Mouse (Mus musculus): Measurements from ENCODE around the gene Ajuba. TPM values are rescaled to one million over a fixed set of nuclear protein-coding genes. Genes with fewer than 3 reads are reported as not detected.

Gene Ajuba
- total RNA-seq (2014; rRNA removed) (9.8 and 11.2 TPM in 2 replicates), polyA plus RNA-seq (2015; fragmentation: Nextera tagmentation; extraction: Ambion mirVana) (5.7 and 6.1 TPM in 2 replicates)

- under 1% methylated on average over 66 of the region's 66 CpGs for WGBS
- no peak for TF ChIP-seq CTCF (IDR thresholded peaks at IDR 0.05; ENCODE audit: low read depth)
- Histone ChIP-seq H3K4me3 (ENCODE audit: low read length) (peak within 1 kb of the TSS; percentile 57), H3K4me2 (ENCODE audit: low read depth, low read length) (peak within 1 kb of the TSS; percentile 96), H3K27ac (peak within 1 kb of the TSS; percentile 75), H3K9ac (replicated peaks; ENCODE audit: low read length) (peak within 1 kb of the TSS; percentile 55), H3K36me3 (ENCODE audit: insufficient read depth, low read length) (no peaks in the 10 kb centered on the region), H3K27me3 (ENCODE audit: insufficient read depth, low read length) (peaks cover 6% of the 10 kb centered on the region; the same call in 1 of the 2 replicates), H3K9me3 (ENCODE audit: low read length) (no peaks in the 10 kb centered on the region), H3K4me1 (ENCODE audit: insufficient read depth, low read length) (peaks cover 4% of the 10 kb centered on the region; the same call in 1 of the 2 replicates)
- DNase-seq (ENCODE audit: low spot score) (peak; percentile 90), ATAC-seq (peak; percentile 75)
Observed at GRCm38 (mm10) chr14:54577089-54577982, at the start of gene Ajuba. Gene Ajuba, minus strand, starts transcription at chr14:54577558.

GRCm38 (mm10) chr14:54624976-54625375, 47.6 kb upstream of the Ajuba start:
- H3K27ac ChIP-seq: no peak overlapping the region
- no peaks in the 10 kb centered on the region for H3K27me3 ChIP-seq (ENCODE audit: insufficient read depth, low read length)
- H3K9me3 ChIP-seq (ENCODE audit: low read length): no peaks in the 10 kb centered on the region
- DNase-seq (ENCODE audit: low spot score): no peak
- no peak for TF ChIP-seq CTCF (IDR thresholded peaks at IDR 0.05; ENCODE audit: low read depth)
- ATAC-seq: no peak
- no peak overlapping the region for H3K9ac ChIP-seq (replicated peaks; ENCODE audit: low read length)
- H3K36me3 ChIP-seq (ENCODE audit: insufficient read depth, low read length): no peaks in the 10 kb centered on the region
- no peak overlapping the region for H3K4me2 ChIP-seq (ENCODE audit: low read depth, low read length)
- 60% methylated on average over 10 of the region's 10 CpGs for WGBS
- H3K4me1 ChIP-seq (ENCODE audit: insufficient read depth, low read length): no peaks in the 10 kb centered on the region
- no peak overlapping the region for H3K4me3 ChIP-seq (ENCODE audit: low read length)

- Histone ChIP-seq H3K9me3 (ENCODE audit: low read length) (no peaks in the 10 kb centered on the region), H3K4me3 (ENCODE audit: low read length) (no peak overlapping the region), H3K36me3 (ENCODE audit: insufficient read depth, low read length) (no peaks in the 10 kb centered on the region), H3K4me2 (ENCODE audit: low read depth, low read length) (no peak overlapping the region), H3K27ac (no peak overlapping the region), H3K4me1 (ENCODE audit: insufficient read depth, low read length) (no peaks in the 10 kb centered on the region), H3K9ac (replicated peaks; ENCODE audit: low read length) (no peak overlapping the region), H3K27me3 (ENCODE audit: insufficient read depth, low read length) (no peaks in the 10 kb centered on the region)
- 86% methylated on average over 6 of the region's 6 CpGs for WGBS
- DNase-seq (ENCODE audit: low spot score) (no peak), ATAC-seq (no peak)
- TF ChIP-seq CTCF (IDR thresholded peaks at IDR 0.05; ENCODE audit: low read depth): no peak
Observed at GRCm38 (mm10) chr14:54623334-54623733, 46.0 kb upstream of the Ajuba start.

GRCm38 (mm10) chr14:54621133-54621532, 43.8 kb upstream of the Ajuba start, which contains the start of gene Psmb11:
Gene Psmb11, plus strand, starts transcription at chr14:54621433.
- no peak within 1 kb of the TSS for H3K27ac ChIP-seq
- no peak within 1 kb of the TSS for H3K9ac ChIP-seq (replicated peaks; ENCODE audit: low read length)
- TF ChIP-seq CTCF (IDR thresholded peaks at IDR 0.05; ENCODE audit: low read depth): no peak
- H3K27me3 ChIP-seq (ENCODE audit: insufficient read depth, low read length): no peaks in the 10 kb centered on the region
- WGBS: 89% methylated on average over 1 of the region's 1 CpGs
- H3K4me3 ChIP-seq (ENCODE audit: low read length): no peak within 1 kb of the TSS
- peaks cover 6% of the 10 kb centered on the region; the same call in 1 of the 2 replicates for H3K4me1 ChIP-seq (ENCODE audit: insufficient read depth, low read length)
- ATAC-seq (no peak), DNase-seq (ENCODE audit: low spot score) (no peak)
- H3K4me2 ChIP-seq (ENCODE audit: low read depth, low read length): no peak within 1 kb of the TSS
- H3K9me3 ChIP-seq (ENCODE audit: low read length): no peaks in the 10 kb centered on the region
- H3K36me3 ChIP-seq (ENCODE audit: insufficient read depth, low read length): no peaks in the 10 kb centered on the region

- peak; percentile 95 for DNase-seq (ENCODE audit: low spot score)
- peak within 1 kb of the TSS; percentile 66 for H3K4me3 ChIP-seq (ENCODE audit: low read length)
Observed at GRCm38 (mm10) chr14:54617897-54618365, 40.6 kb upstream of the Ajuba start, which contains the start of gene Psmb5. Gene Psmb5, minus strand, starts transcription at chr14:54618022.

GRCm38 (mm10) chr14:54617152-54617896, 40.0 kb upstream of the Ajuba start:
- WGBS: 3% methylated on average over 38 of the region's 38 CpGs
- H3K27ac ChIP-seq: peak overlapping the region; percentile 87
- TF ChIP-seq CTCF (IDR thresholded peaks at IDR 0.05; ENCODE audit: low read depth): peak; percentile 34; the same call in 1 of the 2 replicates
- H3K4me2 ChIP-seq (ENCODE audit: low read depth, low read length): peak overlapping the region; percentile 78
- H3K9me3 ChIP-seq (ENCODE audit: low read length): no peaks in the 10 kb centered on the region
- ATAC-seq: peak; percentile 65
- peaks cover 15% of the 10 kb centered on the region for H3K36me3 ChIP-seq (ENCODE audit: insufficient read depth, low read length)
- H3K9ac ChIP-seq (replicated peaks; ENCODE audit: low read length): peak overlapping the region; percentile 74
- no peaks in the 10 kb centered on the region for H3K27me3 ChIP-seq (ENCODE audit: insufficient read depth, low read length)
- H3K4me3 ChIP-seq (ENCODE audit: low read length): peak overlapping the region; percentile 66
- H3K4me1 ChIP-seq (ENCODE audit: insufficient read depth, low read length): peaks cover 6% of the 10 kb centered on the region; the same call in 1 of the 2 replicates
- peak; percentile 43 for DNase-seq (ENCODE audit: low spot score)

More at GRCm38 (mm10) chr14:54617897-54618365, 40.6 kb upstream of the Ajuba start, which contains the start of gene Psmb5:
- no peak for TF ChIP-seq CTCF (IDR thresholded peaks at IDR 0.05; ENCODE audit: low read depth)
- Histone ChIP-seq H3K9me3 (ENCODE audit: low read length) (no peaks in the 10 kb centered on the region), H3K4me2 (ENCODE audit: low read depth, low read length) (peak within 1 kb of the TSS; percentile 78), H3K27ac (peak within 1 kb of the TSS; percentile 87), H3K4me1 (ENCODE audit: insufficient read depth, low read length) (peaks cover 6% of the 10 kb centered on the region; the same call in 1 of the 2 replicates), H3K27me3 (ENCODE audit: insufficient read depth, low read length) (no peaks in the 10 kb centered on the region), H3K36me3 (ENCODE audit: insufficient read depth, low read length) (peaks cover 10% of the 10 kb centered on the region), H3K9ac (replicated peaks; ENCODE audit: low read length) (peak within 1 kb of the TSS; percentile 74)
- peak; percentile 92 for ATAC-seq
- WGBS: 2% methylated on average over 23 of the region's 25 CpGs
